Mouse (Mus musculus): ENCODE measurements around the gene Map4k2. TPM values are rescaled to one million over a fixed set of nuclear protein-coding genes. Genes with fewer than 3 reads are reported as not detected.
A peak's percentile ranks its signal among the peaks of the same experiment; 100 is the strongest.

Gene Map4k2
- polyA plus RNA-seq, 1 experiment from 2014 or later = 11.3 TPM

- Histone ChIP-seq H3K27me3 (ENCODE audit: low read depth, poor library complexity, severe bottlenecking) (peaks cover 39% of the 10 kb centered on the region), H3K27ac (replicated peaks) (no peak overlapping the region), H3K4me1 (peaks cover 33% of the 10 kb centered on the region), H3K9me3 (replicated peaks) (no peaks in the 10 kb centered on the region), H3K4me3 (peak overlapping the region; percentile 46), H3K36me3 (0 out of 2 replicates have a peak, but pooled peaks cover 5% of the 10 kb centered on the region)
- 5% methylated on average over 16 of the region's 16 CpGs for WGBS
- DNase-seq (ENCODE audit: low spot score) = no peak
Observed at GRCm38 (mm10) chr19:6389803-6390202, 48.9 kb downstream of the Map4k2 start.

DNA sequence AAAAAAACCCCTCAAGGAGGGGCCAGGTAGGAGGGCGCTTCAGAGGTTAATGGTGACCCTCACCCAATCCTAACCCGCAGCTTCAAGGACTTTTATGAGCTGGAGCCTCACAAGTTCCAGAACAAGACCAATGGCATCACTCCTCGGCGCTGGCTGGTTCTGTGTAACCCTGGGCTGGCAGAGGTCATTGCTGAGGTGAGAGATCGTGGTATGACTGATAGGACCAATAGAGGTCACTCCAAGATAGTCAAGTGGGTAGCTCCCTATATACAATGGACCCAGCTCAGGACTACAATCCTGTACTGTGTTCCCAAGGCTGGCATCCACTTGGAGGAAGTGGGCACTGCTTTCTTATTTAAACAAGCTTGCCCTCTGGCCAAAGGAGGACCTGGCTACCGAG is 49.3 kb downstream of the Map4k2 start:
- no peak for DNase-seq (ENCODE audit: low spot score)
- WGBS = 59% methylated on average over 6 of the region's 6 CpGs
- H3K4me3 ChIP-seq = peak overlapping the region; percentile 46; the same call in 1 of the 2 replicates
- H3K36me3 ChIP-seq = 0 out of 2 replicates have a peak, but pooled peaks cover 5% of the 10 kb centered on the region
- H3K4me1 ChIP-seq = peaks cover 28% of the 10 kb centered on the region
- H3K27me3 ChIP-seq (ENCODE audit: low read depth, poor library complexity, severe bottlenecking) = peaks cover 39% of the 10 kb centered on the region
- H3K27ac ChIP-seq (replicated peaks) = no peak overlapping the region
- no peaks in the 10 kb centered on the region for H3K9me3 ChIP-seq (replicated peaks)

- H3K4me3 ChIP-seq = no peak overlapping the region
- DNase-seq (ENCODE audit: low spot score) = no peak
- no peaks in the 10 kb centered on the region for H3K9me3 ChIP-seq (replicated peaks)
- H3K27me3 ChIP-seq (ENCODE audit: low read depth, poor library complexity, severe bottlenecking) = peaks cover 37% of the 10 kb centered on the region
- H3K36me3 ChIP-seq = 0 out of 2 replicates have a peak, but pooled peaks cover 5% of the 10 kb centered on the region
- peaks cover 19% of the 10 kb centered on the region for H3K4me1 ChIP-seq
- WGBS = 94% methylated on average over 14 of the region's 14 CpGs
- no peak overlapping the region for H3K27ac ChIP-seq (replicated peaks)
Observed at GRCm38 (mm10) chr19:6392743-6393393, 51.9 kb downstream of the Map4k2 start.

GRCm38 (mm10) chr19:6393637-6394036 is 52.7 kb downstream of the Map4k2 start:
- no peaks in the 10 kb centered on the region for H3K9me3 ChIP-seq (replicated peaks)
- peaks cover 37% of the 10 kb centered on the region for H3K27me3 ChIP-seq (ENCODE audit: low read depth, poor library complexity, severe bottlenecking)
- H3K36me3 ChIP-seq = 0 out of 2 replicates have a peak, but pooled peaks cover 5% of the 10 kb centered on the region
- no peak for DNase-seq (ENCODE audit: low spot score)
- H3K4me1 ChIP-seq = peaks cover 26% of the 10 kb centered on the region
- H3K27ac ChIP-seq (replicated peaks) = no peak overlapping the region
- no peak overlapping the region for H3K4me3 ChIP-seq
- 90% methylated on average over 16 of the region's 16 CpGs for WGBS

- no peak overlapping the region for H3K27ac ChIP-seq (replicated peaks)
- 90% methylated on average over 5 of the region's 5 CpGs for WGBS
- H3K9me3 ChIP-seq (replicated peaks) = no peaks in the 10 kb centered on the region
- 0 out of 2 replicates have a peak, but pooled peaks cover 5% of the 10 kb centered on the region for H3K36me3 ChIP-seq
- H3K27me3 ChIP-seq (ENCODE audit: low read depth, poor library complexity, severe bottlenecking) = peaks cover 38% of the 10 kb centered on the region
- DNase-seq (ENCODE audit: low spot score) = no peak
- no peak overlapping the region for H3K4me3 ChIP-seq
- H3K4me1 ChIP-seq = peaks cover 32% of the 10 kb centered on the region
Observed at GRCm38 (mm10) chr19:6396237-6396636, 55.3 kb downstream of the Map4k2 start.

GRCm38 (mm10) chr19:6397582-6398249 is 56.8 kb downstream of the Map4k2 start:
- H3K4me3 ChIP-seq = peak overlapping the region; percentile 66
- no peak for DNase-seq (ENCODE audit: low spot score)
- peaks cover 47% of the 10 kb centered on the region for H3K4me1 ChIP-seq
- H3K9me3 ChIP-seq (replicated peaks) = no peaks in the 10 kb centered on the region
- WGBS = 87% methylated on average over 22 of the region's 22 CpGs
- 0 out of 2 replicates have a peak, but pooled peaks cover 4% of the 10 kb centered on the region for H3K36me3 ChIP-seq
- peaks cover 53% of the 10 kb centered on the region for H3K27me3 ChIP-seq (ENCODE audit: low read depth, poor library complexity, severe bottlenecking)
- H3K27ac ChIP-seq (replicated peaks) = no peak overlapping the region

- Histone ChIP-seq H3K4me1 (peaks cover 55% of the 10 kb centered on the region), H3K4me3 (peak overlapping the region; percentile 66), H3K36me3 (no peaks in the 10 kb centered on the region), H3K9me3 (replicated peaks) (no peaks in the 10 kb centered on the region), H3K27ac (replicated peaks) (peak overlapping the region; percentile 87), H3K27me3 (ENCODE audit: low read depth, poor library complexity, severe bottlenecking) (peaks cover 63% of the 10 kb centered on the region)
- peak; percentile 73 for DNase-seq (ENCODE audit: low spot score)
- WGBS = under 1% methylated on average over 39 of the region's 39 CpGs
Observed at GRCm38 (mm10) chr19:6398447-6399284, 57.7 kb downstream of the Map4k2 start.

DNA sequence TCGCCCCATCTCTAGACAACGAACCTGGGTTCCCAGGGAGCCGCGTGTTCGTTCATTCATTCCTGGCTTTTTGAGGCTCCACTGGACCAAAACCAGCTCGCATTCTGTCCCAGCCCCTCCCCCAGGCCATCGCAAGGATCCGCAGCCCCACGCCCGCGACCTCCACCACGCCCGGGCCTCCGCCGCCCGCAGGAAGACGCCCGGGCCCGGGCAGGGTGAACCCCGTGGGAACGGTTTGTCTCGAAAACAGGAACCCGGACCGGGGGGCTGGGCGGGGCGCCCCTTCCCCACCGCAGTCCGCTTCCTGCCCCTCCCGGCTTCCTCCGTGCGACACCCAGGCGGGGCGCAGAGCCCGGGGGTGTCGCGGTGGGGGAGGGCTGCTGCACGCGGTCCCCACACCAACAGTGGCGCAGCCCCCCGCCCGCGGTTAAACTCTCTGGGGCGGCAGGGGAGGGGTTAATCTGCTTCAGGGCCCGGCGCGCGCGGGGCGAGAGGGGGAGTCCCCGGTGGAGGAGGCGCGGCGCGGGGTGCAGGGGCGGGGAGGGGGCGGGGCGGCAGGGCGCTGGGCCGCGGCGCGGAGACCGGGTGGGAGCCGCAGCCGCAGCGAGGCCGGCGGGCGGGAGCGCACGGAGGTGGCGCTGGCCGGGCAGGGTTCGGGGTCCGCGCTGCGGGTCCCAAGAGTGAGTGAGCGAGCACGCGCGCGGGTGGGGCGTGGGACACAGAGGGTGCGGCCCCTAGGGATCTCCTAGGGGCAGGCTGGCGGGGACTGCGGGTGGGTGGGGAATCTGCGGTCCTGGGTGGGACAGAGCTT is 58.6 kb downstream of the Map4k2 start, which contains the start of gene Rasgrp2:
Gene Rasgrp2 (plus strand): TSS at position 56 of the 811 bp plus-strand sequence.
- Histone ChIP-seq H3K9me3 (replicated peaks) (no peaks in the 10 kb centered on the region), H3K27me3 (ENCODE audit: low read depth, poor library complexity, severe bottlenecking) (peaks cover 71% of the 10 kb centered on the region), H3K36me3 (no peaks in the 10 kb centered on the region), H3K27ac (replicated peaks) (peak within 1 kb of the TSS; percentile 87), H3K4me3 (peak within 1 kb of the TSS; percentile 66), H3K4me1 (peaks cover 63% of the 10 kb centered on the region)
- WGBS = under 1% methylated on average over 86 of the region's 87 CpGs
- DNase-seq (ENCODE audit: low spot score) = peak; percentile 53

DNA sequence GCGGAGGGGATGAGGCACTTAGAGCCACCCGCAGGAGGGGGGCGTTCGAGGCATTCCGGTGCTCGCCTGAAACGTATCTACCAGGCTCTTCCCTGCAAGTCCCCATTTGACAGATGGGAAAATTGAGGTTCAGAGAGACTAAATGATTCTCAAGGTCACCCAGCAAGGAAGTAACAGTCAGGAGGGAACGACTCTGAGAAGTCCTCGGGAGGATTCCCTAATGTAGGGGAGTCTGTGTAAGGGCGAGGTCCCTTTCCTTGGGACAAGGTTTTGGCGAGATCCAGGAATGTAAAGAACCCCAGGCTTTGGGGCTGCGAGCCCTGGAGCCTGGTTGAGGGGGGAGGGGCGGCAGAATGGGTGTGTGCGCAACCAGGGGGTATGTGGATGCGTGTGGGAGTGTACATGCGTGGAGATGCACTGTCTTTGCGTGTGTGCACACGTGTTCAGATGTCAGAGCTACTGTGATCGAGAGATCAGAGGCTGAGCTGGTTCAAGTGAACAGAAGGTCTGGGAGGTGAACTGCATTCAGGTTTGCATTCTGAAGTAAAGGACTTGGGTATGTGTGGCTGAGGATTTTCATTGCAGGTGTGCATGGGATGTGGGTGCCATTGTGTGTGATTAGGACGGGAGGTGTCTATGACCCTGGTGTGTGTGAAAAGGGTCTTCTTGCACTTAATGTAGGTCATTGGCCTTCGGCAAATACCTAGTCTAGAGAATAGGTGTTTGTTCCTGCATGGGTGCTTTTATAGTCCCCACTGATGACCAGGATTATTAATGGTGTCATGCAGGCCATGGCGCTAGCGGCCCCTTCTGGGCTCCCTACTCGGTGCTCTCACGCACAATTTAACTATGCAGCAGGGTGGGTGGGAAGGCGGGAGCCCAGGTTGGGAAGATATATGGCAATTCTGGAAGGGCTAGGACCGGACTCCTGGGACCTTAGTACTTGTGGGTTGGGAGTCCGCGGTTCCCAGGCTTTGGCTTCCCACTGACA is 59.5 kb downstream of the Map4k2 start:
- Histone ChIP-seq H3K27ac (replicated peaks) (peak overlapping the region; percentile 87), H3K9me3 (replicated peaks) (no peaks in the 10 kb centered on the region), H3K36me3 (no peaks in the 10 kb centered on the region), H3K27me3 (ENCODE audit: low read depth, poor library complexity, severe bottlenecking) (peaks cover 76% of the 10 kb centered on the region), H3K4me3 (peak overlapping the region; percentile 66), H3K4me1 (peaks cover 68% of the 10 kb centered on the region)
- WGBS = 4% methylated on average over 29 of the region's 29 CpGs
- DNase-seq (ENCODE audit: low spot score) = no peak

GRCm38 (mm10) chr19:6401131-6401815 is 60.3 kb downstream of the Map4k2 start:
- H3K36me3 ChIP-seq = no peaks in the 10 kb centered on the region
- H3K9me3 ChIP-seq (replicated peaks) = no peaks in the 10 kb centered on the region
- H3K4me3 ChIP-seq = peak overlapping the region; percentile 66
- H3K4me1 ChIP-seq = peaks cover 68% of the 10 kb centered on the region
- DNase-seq (ENCODE audit: low spot score) = peak; percentile 78
- H3K27ac ChIP-seq (replicated peaks) = peak overlapping the region; percentile 59
- peaks cover 76% of the 10 kb centered on the region for H3K27me3 ChIP-seq (ENCODE audit: low read depth, poor library complexity, severe bottlenecking)
- WGBS = under 1% methylated on average over 32 of the region's 32 CpGs

All from midbrain, embryonic 10.5 days (tissue).